Mouse (Mus musculus) heart, adult 2 months (tissue): ENCODE data around the gene Kmt5b.
A peak's percentile ranks its signal among the peaks of the same experiment; 100 is the strongest.

Source experiments
- CTCF ChIP-seq: fragments of 200-600 bp; IDR thresholded peaks from 2 replicates; pipeline ENCODE4 v1.8.1; 2022; ENCODE audit warnings: antibody characterized with exemption, mild to moderate bottlenecking, moderate library complexity
- EP300 ChIP-seq: fragments of 200-500 bp; IDR thresholded peaks from 2 replicates; pipeline ENCODE4 v1.6.1; 2011; ENCODE audit warnings: low read depth, low read length, control low read depth; ENCODE audit not compliant: insufficient read depth
- POLR2A ChIP-seq: fragments of 200-500 bp; IDR thresholded peaks from 2 replicates; pipeline ENCODE4 v1.6.1; 2011; ENCODE audit warnings: mild to moderate bottlenecking, low read depth, low read length, control low read depth; ENCODE audit not compliant: insufficient read depth

GRCm38 (mm10) chr19:3790077-3790476 lies 22.9 kb downstream of the Kmt5b start:
- peak; percentile 63 for TF ChIP-seq CTCF
- no peak for TF ChIP-seq EP300
- TF ChIP-seq POLR2A = no peak
